In genomic region chr1:174636291-174636690, GRCm38 (mm10) we compare ENCODE assay signal across 35 mouse cellular contexts.
"Had no signal": no experiment of that assay in that cellular context is flagged by ENCODE, and none has a peak within 500 bp of the region (broad histone marks: within the 10 kb centered on the region; RNA-seq: fewer than 3 reads in every experiment).

No protein-coding gene starts in this region.

- ATAC-seq: hindbrain, embryonic 16.5 days; hindbrain, postnatal 0 days; inflammation-experienced regulatory T-cells, adult 6 months; intestine, embryonic 15.5 days; intestine, embryonic 16.5 days; intestine, postnatal 0 days had no signal

- H3K4me1 ChIP-seq: heart, embryonic 10.5 days; heart, embryonic 12.5 days; heart, embryonic 13.5 days; heart, embryonic 15.5 days; hindbrain, embryonic 10.5 days; hindbrain, embryonic 12.5 days; hindbrain, embryonic 13.5 days; hindbrain, embryonic 15.5 days; intestine, embryonic 15.5 days; kidney, embryonic 15.5 days had no signal

- H3K9ac ChIP-seq: heart, embryonic 12.5 days; heart, embryonic 13.5 days; heart, embryonic 15.5 days; hindbrain, embryonic 12.5 days; hindbrain, embryonic 13.5 days; hindbrain, embryonic 14.5 days; hindbrain, embryonic 15.5 days; intestine, embryonic 15.5 days; kidney, embryonic 15.5 days had no signal

- H3K36me3 ChIP-seq: heart, embryonic 10.5 days; heart, embryonic 12.5 days; heart, embryonic 13.5 days; heart, embryonic 15.5 days; hindbrain, embryonic 15.5 days; intestine, embryonic 15.5 days; kidney, embryonic 15.5 days had no signal

- H3K4me2 ChIP-seq: heart, embryonic 11.5 days; heart, embryonic 12.5 days; heart, embryonic 13.5 days; heart, embryonic 15.5 days; hindbrain, embryonic 12.5 days; hindbrain, embryonic 13.5 days; hindbrain, embryonic 14.5 days; hindbrain, embryonic 15.5 days; intestine, embryonic 15.5 days; kidney, embryonic 15.5 days had no signal

- H3K27ac ChIP-seq: heart, embryonic 10.5 days; heart, embryonic 13.5 days; heart, embryonic 15.5 days; hindbrain, embryonic 10.5 days; hindbrain, embryonic 12.5 days; hindbrain, embryonic 13.5 days; hindbrain, embryonic 14.5 days; hindbrain, embryonic 15.5 days; hindbrain, postnatal 0 days; intestine, embryonic 15.5 days; kidney, embryonic 15.5 days; kidney, postnatal 0 days; layer of hippocampus, adult 2 months had no signal

- H3K9me3 ChIP-seq: heart, embryonic 10.5 days; heart, embryonic 12.5 days; heart, embryonic 13.5 days; heart, embryonic 15.5 days; hindbrain, embryonic 10.5 days; hindbrain, embryonic 12.5 days; hindbrain, embryonic 13.5 days; hindbrain, embryonic 15.5 days; intestine, embryonic 15.5 days; kidney, embryonic 15.5 days had no signal

- H3K4me3 ChIP-seq: heart, embryonic 10.5 days; heart, embryonic 12.5 days; heart, embryonic 13.5 days; heart, embryonic 15.5 days; hindbrain, embryonic 10.5 days; hindbrain, embryonic 12.5 days; hindbrain, embryonic 13.5 days; hindbrain, embryonic 15.5 days; intestine, embryonic 15.5 days; kidney, embryonic 15.5 days; layer of hippocampus, adult 2 months had no signal

- DNase-seq: heart, postnatal 10 days; heart, postnatal 14 days; heart, postnatal 36 days; heart, postnatal 4 days; kidney, adult 11 months; kidney, adult 18-20 months; kidney, adult 2 months; kidney, adult 8-10 months; kidney, adult 9 months; kidney, postnatal 10 days; kidney, postnatal 14 days; kidney, postnatal 25 days; kidney, postnatal 36 days; kidney, postnatal 4 days; layer of hippocampus, adult 9-11 months; layer of hippocampus, postnatal 36 days had no signal

- H3K27me3 ChIP-seq: heart, embryonic 12.5 days; heart, embryonic 13.5 days; heart, embryonic 15.5 days; hindbrain, embryonic 12.5 days; hindbrain, embryonic 13.5 days; hindbrain, embryonic 15.5 days; intestine, embryonic 15.5 days; kidney, embryonic 15.5 days had no signal
